Mouse (Mus musculus): Measurements from ENCODE around the gene Hoxc12. TPM values are rescaled to one million over a fixed set of nuclear protein-coding genes. Genes with fewer than 3 reads are reported as not detected.

Hoxc12 gene
- polyA plus RNA-seq, 1 experiment from 2014 or later: not detected

DNA sequence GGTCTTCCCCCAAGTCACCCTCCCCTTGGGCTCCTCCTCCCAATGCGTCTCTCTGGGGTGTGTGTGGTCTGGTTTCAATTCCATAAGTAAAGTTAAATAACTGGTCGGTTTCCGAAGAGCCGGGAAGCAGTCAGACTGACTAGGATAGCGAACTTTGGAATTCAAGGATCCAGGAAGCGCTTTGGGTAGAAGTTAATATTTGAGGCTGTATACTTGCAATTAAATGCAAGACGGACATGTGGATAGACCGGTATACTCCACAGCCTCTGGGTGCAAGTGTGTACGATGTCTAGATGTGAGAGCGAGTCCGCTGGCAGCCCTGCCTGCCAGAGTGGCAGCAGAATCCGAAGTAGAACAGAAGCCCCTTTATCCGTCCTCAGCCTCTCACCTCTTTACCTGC, 25.9 kb downstream of the Hoxc12 start:
- Histone ChIP-seq H3K9ac (replicated peaks; ENCODE audit: low read depth) (no peak overlapping the region), H3K4me2 (replicated peaks; ENCODE audit: low read depth, low read length) (no peak overlapping the region), H3K9me3 (ENCODE audit: low read length) (no peaks in the 10 kb centered on the region), H3K27ac (ENCODE audit: low read length) (no peak overlapping the region), H3K27me3 (replicated peaks; ENCODE audit: insufficient read depth, low read length) (peaks cover 79% of the 10 kb centered on the region), H3K4me1 (ENCODE audit: insufficient read depth, low read depth, low read length) (no peaks in the 10 kb centered on the region), H3K36me3 (ENCODE audit: insufficient read depth, low read length) (no peaks in the 10 kb centered on the region), H3K4me3 (ENCODE audit: low read depth, low read length) (no peak overlapping the region)
- DNase-seq (ENCODE audit: low spot score) (no peak), ATAC-seq (no peak)
- 4% methylated on average over 13 of the region's 13 CpGs for WGBS
- TF ChIP-seq CTCF (IDR thresholded peaks at IDR 0.05): no peak

DNA sequence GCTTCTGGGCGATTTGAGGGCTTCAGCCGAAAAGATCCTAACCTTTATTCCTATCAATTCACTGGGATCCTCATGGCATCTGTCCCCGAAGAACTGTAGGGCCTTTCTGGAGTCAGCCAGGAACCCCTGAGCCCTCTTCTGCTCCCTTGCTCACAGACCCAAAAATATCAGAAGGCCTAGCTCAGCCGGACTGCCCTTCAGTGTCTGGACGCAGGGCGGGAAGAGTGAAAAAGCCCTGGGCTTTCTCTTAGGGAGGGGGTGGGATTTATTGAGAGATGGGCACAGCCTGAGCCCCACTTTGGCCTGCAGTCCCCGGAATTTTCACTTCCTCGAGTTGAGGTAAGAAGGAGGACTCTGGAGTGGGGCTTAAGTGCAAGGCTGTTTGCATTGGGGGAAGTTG, 26.7 kb downstream of the Hoxc12 start:
- no peak for DNase-seq (ENCODE audit: low spot score)
- ATAC-seq: no peak
- H3K36me3 ChIP-seq (ENCODE audit: insufficient read depth, low read length): no peaks in the 10 kb centered on the region
- H3K4me3 ChIP-seq (ENCODE audit: low read depth, low read length): no peak overlapping the region
- H3K27me3 ChIP-seq (replicated peaks; ENCODE audit: insufficient read depth, low read length): peaks cover 78% of the 10 kb centered on the region
- no peak overlapping the region for H3K4me2 ChIP-seq (replicated peaks; ENCODE audit: low read depth, low read length)
- TF ChIP-seq CTCF (IDR thresholded peaks at IDR 0.05) (no peak), EP300 (IDR thresholded peaks at IDR 0.05) (no peak)
- H3K9ac ChIP-seq (replicated peaks; ENCODE audit: low read depth): no peak overlapping the region
- no peaks in the 10 kb centered on the region for H3K4me1 ChIP-seq (ENCODE audit: insufficient read depth, low read depth, low read length)
- 5% methylated on average over 8 of the region's 8 CpGs for WGBS
- H3K9me3 ChIP-seq (ENCODE audit: low read length): no peaks in the 10 kb centered on the region
- no peak overlapping the region for H3K27ac ChIP-seq (ENCODE audit: low read length)

- Histone ChIP-seq H3K4me2 (replicated peaks; ENCODE audit: low read depth, low read length) (0 out of 2 replicates have a peak overlapping the region, but pooled peaks have one; percentile 14), H3K27me3 (replicated peaks; ENCODE audit: insufficient read depth, low read length) (peaks cover 78% of the 10 kb centered on the region), H3K4me1 (ENCODE audit: insufficient read depth, low read depth, low read length) (no peaks in the 10 kb centered on the region), H3K36me3 (ENCODE audit: insufficient read depth, low read length) (no peaks in the 10 kb centered on the region), H3K4me3 (ENCODE audit: low read depth, low read length) (peak overlapping the region; percentile 15; the same call in 1 of the 2 replicates), H3K9ac (replicated peaks; ENCODE audit: low read depth) (no peak overlapping the region), H3K27ac (ENCODE audit: low read length) (no peak overlapping the region), H3K9me3 (ENCODE audit: low read length) (no peaks in the 10 kb centered on the region)
- TF ChIP-seq CTCF (IDR thresholded peaks at IDR 0.05): no peak
- TF ChIP-seq EP300 (IDR thresholded peaks at IDR 0.05): no peak
- WGBS: 2% methylated on average over 28 of the region's 28 CpGs
- ATAC-seq: peak; percentile 62
- DNase-seq (ENCODE audit: low spot score): peak; percentile 40
Observed at GRCm38 (mm10) chr15:102963671-102964640, 27.4 kb downstream of the Hoxc12 start.

GRCm38 (mm10) chr15:102965003-102965891, 28.7 kb downstream of the Hoxc12 start:
- DNase-seq (ENCODE audit: low spot score) (no peak), ATAC-seq (no peak)
- Histone ChIP-seq H3K9me3 (ENCODE audit: low read length) (no peaks in the 10 kb centered on the region), H3K36me3 (ENCODE audit: insufficient read depth, low read length) (no peaks in the 10 kb centered on the region), H3K4me2 (replicated peaks; ENCODE audit: low read depth, low read length) (no peak overlapping the region), H3K9ac (replicated peaks; ENCODE audit: low read depth) (no peak overlapping the region), H3K27ac (ENCODE audit: low read length) (no peak overlapping the region), H3K27me3 (replicated peaks; ENCODE audit: insufficient read depth, low read length) (peaks cover 80% of the 10 kb centered on the region), H3K4me1 (ENCODE audit: insufficient read depth, low read depth, low read length) (no peaks in the 10 kb centered on the region), H3K4me3 (ENCODE audit: low read depth, low read length) (no peak overlapping the region)
- 5% methylated on average over 26 of the region's 26 CpGs for WGBS
- no peak for TF ChIP-seq EP300 (IDR thresholded peaks at IDR 0.05)

GRCm38 (mm10) chr15:102965892-102966775, 29.6 kb downstream of the Hoxc12 start:
- Histone ChIP-seq H3K9me3 (ENCODE audit: low read length) (no peaks in the 10 kb centered on the region), H3K27ac (ENCODE audit: low read length) (no peak overlapping the region), H3K27me3 (replicated peaks; ENCODE audit: insufficient read depth, low read length) (peaks cover 86% of the 10 kb centered on the region), H3K4me1 (ENCODE audit: insufficient read depth, low read depth, low read length) (no peaks in the 10 kb centered on the region), H3K4me3 (ENCODE audit: low read depth, low read length) (0 out of 2 replicates have a peak overlapping the region, but pooled peaks have one; percentile 0), H3K4me2 (replicated peaks; ENCODE audit: low read depth, low read length) (no peak overlapping the region), H3K9ac (replicated peaks; ENCODE audit: low read depth) (no peak overlapping the region), H3K36me3 (ENCODE audit: insufficient read depth, low read length) (no peaks in the 10 kb centered on the region)
- peak; percentile 77 for TF ChIP-seq CTCF (IDR thresholded peaks at IDR 0.05)
- TF ChIP-seq EP300 (IDR thresholded peaks at IDR 0.05): no peak
- WGBS: 4% methylated on average over 29 of the region's 30 CpGs
- DNase-seq (ENCODE audit: low spot score) (peak; percentile 79), ATAC-seq (peak; percentile 61)

Data from lung, postnatal 0 days (tissue).